Mouse (Mus musculus) small intestine, adult 2 months (tissue): ENCODE data around the gene Cldn4.

Experiments used
- CTCF ChIP-seq: fragments of 200-500 bp; IDR thresholded peaks from 2 replicates; pipeline ENCODE4 v1.5.1; 2012; ENCODE audit warnings: low read depth, mild to moderate bottlenecking, control low read depth, inconsistent platforms, low read length, moderate library complexity, mixed read lengths; ENCODE audit not compliant: insufficient replicate concordance, insufficient read length; ENCODE audit errors: extremely low read depth
- POLR2A ChIP-seq: fragments of 200-500 bp; IDR thresholded peaks from 2 replicates; pipeline ENCODE4 v1.6.1; 2012; ENCODE audit warnings: low read depth, mild to moderate bottlenecking, control low read depth, inconsistent platforms, low read length, moderate library complexity

- TF ChIP-seq CTCF: no peak
- TF ChIP-seq POLR2A: no peak
Measured at GRCm38 (mm10) chr5:134921106-134921505, 25.6 kb downstream of the Cldn4 start.
